Mouse (Mus musculus) limb, embryonic 12.5 days (tissue): ENCODE measurements around the gene Gm11042. TPM values are rescaled to one million over a fixed set of nuclear protein-coding genes. Genes with fewer than 3 reads are reported as not detected.
A peak's percentile ranks its signal among the peaks of the same experiment; 100 is the strongest.

ENCODE experiments used
- ATAC-seq: fragments of 200-750 bp; cut with Nextera tagmentation; 2 replicates; pipeline ENCODE4 v1.8.0; 2017; ENCODE audit warnings: low read depth, moderate TSS enrichment; ENCODE audit not compliant: insufficient number of reproducible peaks, insufficient read depth, low FRiP score, low TSS enrichment
- H3K27ac ChIP-seq: fragments of 300-500 bp; sonication (generic); 2 replicates; pipeline ENCODE4 v1.5.1; 2016; ENCODE audit warnings: mild to moderate bottlenecking, moderate library complexity
- H3K27me3 ChIP-seq: fragments of 300-500 bp; sonication (generic); 2 replicates; pipeline ENCODE4 v1.6.1; 2016; ENCODE audit warnings: mild to moderate bottlenecking, moderate library complexity
- H3K36me3 ChIP-seq: fragments of 300-500 bp; sonication (generic); 2 replicates; pipeline ENCODE4 v1.6.1; 2016; ENCODE audit warnings: mild to moderate bottlenecking, moderate library complexity
- H3K4me1 ChIP-seq: fragments of 300-500 bp; sonication (generic); replicated peaks from 2 replicates; pipeline ENCODE4 v1.6.1; 2016
- H3K4me2 ChIP-seq: fragments of 300-500 bp; sonication (generic); 2 replicates; pipeline ENCODE4 v1.6.1; 2016; ENCODE audit warnings: mild to moderate bottlenecking, moderate library complexity
- H3K4me3 ChIP-seq: fragments of 300-500 bp; sonication (generic); replicated peaks from 2 replicates; pipeline ENCODE4 v1.5.1; 2016; ENCODE audit warnings: mild to moderate bottlenecking
- H3K9ac ChIP-seq: fragments of 300-500 bp; sonication (generic); replicated peaks from 2 replicates; pipeline ENCODE4 v1.6.1; 2016; ENCODE audit warnings: mild to moderate bottlenecking, moderate library complexity
- H3K9me3 ChIP-seq: fragments of 300-500 bp; sonication (generic); 2 replicates; pipeline ENCODE4 v1.6.1; 2016; ENCODE audit warnings: mild to moderate bottlenecking, moderate library complexity
- WGBS: fragments of 180-500 bp; shearing (Covaris S2); methylation state at CpG from one replicate; pipeline ENCODE4 v1.1.7; 2016; 5-methylcytosine and 5-hydroxymethylcytosine counted together
- polyA plus RNA-seq: library from polyadenylated mRNA; unstranded; fragments of >200 nt; fragmentation: Nextera tagmentation; extraction: Ambion mirVana; gene quantifications from 2 replicates; pipeline ENCODE4 v1.2.1, GENCODE M21; 2016

Gene Gm11042
- polyA plus RNA-seq, 1 experiment from 2014 or later: not detected

GRCm38 (mm10) chr12:74284020-74284684 lies 32.0 kb downstream of the Gm11042 start:
- H3K4me1 ChIP-seq: 0 out of 2 replicates have a peak, but pooled peaks cover 7% of the 10 kb centered on the region
- no peaks in the 10 kb centered on the region for H3K36me3 ChIP-seq
- peak overlapping the region; percentile 42 for H3K4me3 ChIP-seq
- H3K27ac ChIP-seq: no peak overlapping the region
- H3K4me2 ChIP-seq: peak overlapping the region; percentile 87
- H3K9ac ChIP-seq: peak overlapping the region; percentile 40; the same call in 1 of the 2 replicates
- H3K27me3 ChIP-seq: peaks cover 37% of the 10 kb centered on the region
- 1% methylated on average over 48 of the region's 49 CpGs for WGBS
- peak; percentile 95 for ATAC-seq
- H3K9me3 ChIP-seq: no peaks in the 10 kb centered on the region

- Histone ChIP-seq H3K27ac (no peak overlapping the region), H3K4me1 (0 out of 2 replicates have a peak, but pooled peaks cover 7% of the 10 kb centered on the region), H3K9ac (no peak overlapping the region), H3K27me3 (peaks cover 37% of the 10 kb centered on the region), H3K4me2 (no peak overlapping the region), H3K9me3 (no peaks in the 10 kb centered on the region), H3K36me3 (no peaks in the 10 kb centered on the region), H3K4me3 (no peak overlapping the region)
- 88% methylated on average over 1 of the region's 1 CpGs for WGBS
- no peak for ATAC-seq
Measured at GRCm38 (mm10) chr12:74282846-74283245, 33.3 kb downstream of the Gm11042 start.

- Histone ChIP-seq H3K27me3 (peaks cover 32% of the 10 kb centered on the region), H3K27ac (no peak overlapping the region), H3K4me1 (0 out of 2 replicates have a peak, but pooled peaks cover 7% of the 10 kb centered on the region), H3K9ac (no peak overlapping the region), H3K4me3 (no peak overlapping the region), H3K36me3 (no peaks in the 10 kb centered on the region), H3K9me3 (no peaks in the 10 kb centered on the region), H3K4me2 (no peak overlapping the region)
- no peak for ATAC-seq
- 81% methylated on average over 4 of the region's 4 CpGs for WGBS
Measured at GRCm38 (mm10) chr12:74281403-74281802, 34.8 kb downstream of the Gm11042 start.

GRCm38 (mm10) chr12:74277265-74277664 lies 38.9 kb downstream of the Gm11042 start:
- H3K27me3 ChIP-seq: peaks cover 4% of the 10 kb centered on the region; the same call in 1 of the 2 replicates
- H3K9me3 ChIP-seq: no peaks in the 10 kb centered on the region
- no peak for ATAC-seq
- H3K27ac ChIP-seq: no peak overlapping the region
- no peak overlapping the region for H3K9ac ChIP-seq
- no peaks in the 10 kb centered on the region for H3K4me1 ChIP-seq
- H3K4me2 ChIP-seq: no peak overlapping the region
- no peaks in the 10 kb centered on the region for H3K36me3 ChIP-seq
- 84% methylated on average over 5 of the region's 5 CpGs for WGBS
- no peak overlapping the region for H3K4me3 ChIP-seq

- no peak overlapping the region for H3K9ac ChIP-seq
- H3K27ac ChIP-seq: no peak overlapping the region
- H3K36me3 ChIP-seq: no peaks in the 10 kb centered on the region
- H3K4me1 ChIP-seq: no peaks in the 10 kb centered on the region
- ATAC-seq: no peak
- no peak overlapping the region for H3K4me2 ChIP-seq
- H3K9me3 ChIP-seq: no peaks in the 10 kb centered on the region
- H3K27me3 ChIP-seq: no peaks in the 10 kb centered on the region
- 84% methylated on average over 17 of the region's 17 CpGs for WGBS
- H3K4me3 ChIP-seq: no peak overlapping the region
Measured at GRCm38 (mm10) chr12:74272545-74272944, 43.6 kb downstream of the Gm11042 start.

- Histone ChIP-seq H3K27me3 (no peaks in the 10 kb centered on the region), H3K27ac (no peak overlapping the region), H3K4me2 (no peak overlapping the region), H3K9ac (no peak overlapping the region), H3K9me3 (no peaks in the 10 kb centered on the region), H3K4me3 (no peak overlapping the region), H3K4me1 (no peaks in the 10 kb centered on the region), H3K36me3 (no peaks in the 10 kb centered on the region)
- 85% methylated on average over 15 of the region's 15 CpGs for WGBS
- ATAC-seq: no peak
Measured at GRCm38 (mm10) chr12:74268644-74269285, 47.4 kb downstream of the Gm11042 start.

GRCm38 (mm10) chr12:74267049-74267448 lies 49.1 kb downstream of the Gm11042 start:
- no peak overlapping the region for H3K9ac ChIP-seq
- no peaks in the 10 kb centered on the region for H3K4me1 ChIP-seq
- WGBS: 88% methylated on average over 4 of the region's 4 CpGs
- no peaks in the 10 kb centered on the region for H3K9me3 ChIP-seq
- no peaks in the 10 kb centered on the region for H3K36me3 ChIP-seq
- H3K27ac ChIP-seq: no peak overlapping the region
- H3K27me3 ChIP-seq: no peaks in the 10 kb centered on the region
- H3K4me2 ChIP-seq: no peak overlapping the region
- ATAC-seq: no peak
- H3K4me3 ChIP-seq: no peak overlapping the region
